Mouse (Mus musculus): Measurements from ENCODE around the gene Ccdc188. TPM values are rescaled to one million over a fixed set of nuclear protein-coding genes. Genes with fewer than 3 reads are reported as not detected.

The Ccdc188 gene
- total RNA-seq, 4 experiments from 2014 or later = not detected

DNA sequence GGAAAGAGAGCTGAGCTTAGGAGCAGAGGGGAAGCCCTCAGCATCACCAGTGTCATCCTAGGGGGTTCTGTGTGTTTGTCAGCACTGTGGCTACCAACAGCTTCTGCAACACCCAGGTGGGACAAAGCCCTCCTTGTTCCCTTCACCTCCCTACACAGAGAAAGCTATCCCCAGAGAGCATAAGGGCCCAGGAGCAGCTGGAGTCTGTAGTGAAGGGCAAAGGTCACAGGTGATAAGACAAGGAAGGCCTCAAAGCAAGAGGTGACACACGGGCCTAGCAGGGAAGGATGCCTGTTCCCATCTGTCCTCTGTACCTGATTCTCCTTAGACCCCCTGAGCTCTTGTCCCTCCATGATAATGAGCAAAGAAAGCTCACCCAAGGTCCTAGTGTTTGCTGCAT lies 16.1 kb upstream of the Ccdc188 start:
- DNase-seq (ENCODE audit: low spot score in 2 of 2) = no peak

DNA sequence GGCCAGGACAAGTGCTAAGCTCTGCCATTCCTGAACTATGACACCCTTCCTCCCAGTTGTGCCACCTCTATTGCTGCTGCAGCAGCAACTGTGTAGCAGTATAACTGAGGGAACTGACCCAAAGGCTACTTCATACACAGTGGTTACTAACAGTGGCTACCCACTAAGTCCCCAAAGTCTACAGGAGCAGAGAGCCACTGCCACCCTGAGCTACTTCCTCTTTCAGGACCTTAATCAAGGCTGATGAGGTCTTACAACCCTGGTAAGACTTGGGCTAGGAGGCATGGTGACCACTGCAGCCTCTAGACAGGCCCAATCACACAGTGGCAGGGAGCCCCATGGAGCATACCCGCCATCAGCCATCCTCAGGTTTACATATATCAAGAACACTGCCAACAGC lies 15.6 kb upstream of the Ccdc188 start:
- no peak for DNase-seq (ENCODE audit: low spot score in 2 of 2)

DNA sequence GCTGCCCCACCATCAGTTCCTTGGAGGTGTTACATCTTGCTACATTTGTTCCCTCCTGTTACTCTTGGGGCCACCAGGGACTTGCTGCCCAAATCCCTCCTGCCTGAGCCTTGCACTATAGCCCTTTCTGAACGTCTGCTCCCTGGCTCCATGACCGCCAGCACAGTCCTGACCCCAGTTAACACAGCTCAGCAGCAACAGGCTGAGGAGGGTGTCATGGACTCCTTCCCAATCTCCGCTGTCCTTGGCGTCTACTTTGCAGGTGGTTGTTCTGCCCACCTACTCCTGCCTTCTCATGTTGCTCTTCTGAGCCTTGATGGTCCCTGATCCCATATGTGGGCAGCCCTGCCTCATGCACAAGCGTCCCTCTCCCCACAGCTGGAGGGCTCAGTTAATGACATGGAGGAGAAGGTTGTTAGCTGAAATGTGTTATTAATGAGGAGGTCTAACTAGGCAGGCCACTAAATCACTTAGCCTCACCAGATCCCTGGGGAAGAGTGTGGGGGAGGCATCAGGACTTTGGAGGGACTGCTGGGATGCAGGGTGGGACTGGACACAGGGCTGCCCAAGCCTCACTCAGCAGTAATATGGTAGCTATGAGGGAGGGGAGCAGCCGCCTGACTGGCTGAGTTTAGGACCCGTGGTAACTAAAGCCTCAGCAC lies 14.1 kb upstream of the Ccdc188 start:
- DNase-seq (ENCODE audit: low spot score in 2 of 2) = no peak

DNA sequence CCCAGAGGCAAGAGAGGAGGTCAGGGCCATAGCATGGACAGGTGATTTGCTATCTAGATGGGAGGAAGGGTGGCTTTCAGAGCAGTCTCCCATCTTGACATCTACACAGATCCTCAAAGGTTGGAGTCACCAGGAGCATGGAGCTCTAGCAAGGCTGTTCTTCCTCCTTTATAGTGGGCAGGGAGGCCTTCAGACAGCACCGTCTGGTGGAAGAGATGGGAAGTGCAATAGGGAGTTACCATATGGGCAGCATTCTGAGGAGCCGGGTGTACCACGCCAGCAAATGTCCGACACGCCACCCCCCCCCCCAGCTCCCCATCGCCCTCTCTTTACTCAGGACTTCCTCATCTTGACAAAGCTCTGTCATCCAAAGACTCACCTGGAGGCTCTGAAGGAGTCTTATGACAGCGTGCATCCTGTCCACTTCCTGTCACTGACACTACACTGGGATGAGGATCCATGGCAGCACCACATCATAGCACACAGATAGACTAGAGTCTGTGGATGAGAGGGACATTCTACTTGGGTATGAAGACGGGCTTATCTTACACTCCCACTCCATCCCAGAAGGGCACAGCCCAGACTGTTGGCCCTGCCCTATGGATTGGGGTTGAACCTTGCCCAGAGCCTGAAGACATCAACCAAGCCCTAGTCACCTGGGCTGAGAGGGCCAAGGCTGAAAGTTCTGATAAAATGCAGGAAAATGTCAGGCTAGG lies 6.8 kb upstream of the Ccdc188 start:
- no peak for DNase-seq (ENCODE audit: low spot score in 2 of 2)

DNA sequence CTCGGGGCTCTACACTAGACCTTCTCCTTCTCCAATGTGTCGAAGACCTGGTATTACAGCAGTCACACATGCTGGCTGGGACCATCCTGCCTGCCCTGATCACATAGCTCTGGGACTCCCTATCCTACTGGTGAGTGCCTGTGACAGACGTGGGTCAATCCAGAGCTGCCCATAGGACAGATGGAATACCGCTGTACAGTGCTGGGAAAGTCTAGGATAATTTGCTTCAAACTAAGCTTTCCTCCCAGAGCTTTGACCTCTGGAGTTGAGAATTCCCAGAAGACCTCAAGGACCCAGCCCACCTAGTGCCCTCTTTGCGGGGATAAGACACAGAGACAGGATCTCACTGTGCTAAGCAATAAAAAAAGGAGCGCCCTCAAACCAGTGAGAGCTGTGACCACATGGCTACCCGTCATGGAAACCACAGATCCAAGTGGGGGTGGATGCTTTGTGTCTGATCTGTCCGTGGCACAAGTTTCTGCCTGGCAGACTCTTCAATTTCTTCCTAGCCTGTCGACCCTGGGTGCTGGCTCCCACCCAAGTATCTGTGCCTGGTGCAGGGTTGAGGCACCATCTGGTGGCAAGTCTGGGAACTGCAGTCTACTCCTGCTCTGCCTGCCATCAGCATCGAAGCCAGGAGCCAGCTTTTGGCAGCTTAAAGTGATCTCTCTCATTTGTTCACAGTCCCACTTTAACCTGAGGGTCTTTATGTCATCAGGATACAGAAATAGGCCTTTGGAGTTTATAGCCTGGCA lies 6.1 kb upstream of the Ccdc188 start:
- peak; percentile 78 to 82 for DNase-seq (ENCODE audit: low spot score in 2 of 2)

DNA sequence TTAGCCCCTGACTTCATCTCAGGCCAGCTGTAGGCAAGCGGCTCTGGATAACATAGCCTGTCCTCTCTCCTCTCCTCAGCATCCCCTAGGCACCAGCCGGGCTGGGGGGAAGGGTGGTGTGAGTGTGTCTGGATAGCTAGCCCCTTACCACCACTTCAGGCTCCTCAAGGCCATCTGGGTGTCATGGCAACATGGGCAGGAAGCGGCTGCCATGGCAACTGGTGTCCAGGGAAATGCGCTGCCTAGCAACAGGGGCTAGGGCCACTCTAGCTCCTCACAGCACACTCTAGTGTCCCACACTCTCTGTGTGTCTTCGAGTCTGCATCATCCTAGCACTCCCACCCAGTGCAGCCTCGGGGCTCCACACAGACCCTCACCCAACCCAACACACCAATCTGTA lies 4.0 kb upstream of the Ccdc188 start:
- DNase-seq (ENCODE audit: low spot score in 2 of 2) = no peak

DNA sequence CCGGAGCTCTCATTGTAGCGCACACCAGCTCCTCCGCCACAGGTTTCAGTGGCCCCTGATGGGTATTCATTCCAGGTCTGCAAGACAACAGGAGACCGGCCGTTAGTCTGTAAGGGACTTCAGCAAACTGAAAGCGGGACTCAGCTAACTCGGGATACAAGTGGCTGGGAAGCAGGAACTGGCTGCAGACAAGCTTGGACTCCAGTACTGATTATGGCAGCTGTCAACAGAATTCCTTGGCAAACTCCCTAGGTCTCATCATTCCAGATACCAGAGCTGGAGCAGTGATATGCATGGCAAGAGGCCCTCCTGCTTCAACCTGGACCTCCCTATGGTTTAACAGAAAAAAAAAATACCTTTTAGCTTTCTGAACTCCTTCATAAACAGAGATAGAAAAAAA lies 2.8 kb upstream of the Ccdc188 start:
- DNase-seq (ENCODE audit: low spot score in 2 of 2) = no peak

- DNase-seq (ENCODE audit: low spot score in 2 of 2) = no peak
Measured at GRCm38 (mm10) chr16:18218580-18218996, 909 bp downstream of the Ccdc188 start.

- DNase-seq (ENCODE audit: low spot score in 2 of 2) = no peak
Measured at GRCm38 (mm10) chr16:18220001-18220400, 2.3 kb downstream of the Ccdc188 start.

DNA sequence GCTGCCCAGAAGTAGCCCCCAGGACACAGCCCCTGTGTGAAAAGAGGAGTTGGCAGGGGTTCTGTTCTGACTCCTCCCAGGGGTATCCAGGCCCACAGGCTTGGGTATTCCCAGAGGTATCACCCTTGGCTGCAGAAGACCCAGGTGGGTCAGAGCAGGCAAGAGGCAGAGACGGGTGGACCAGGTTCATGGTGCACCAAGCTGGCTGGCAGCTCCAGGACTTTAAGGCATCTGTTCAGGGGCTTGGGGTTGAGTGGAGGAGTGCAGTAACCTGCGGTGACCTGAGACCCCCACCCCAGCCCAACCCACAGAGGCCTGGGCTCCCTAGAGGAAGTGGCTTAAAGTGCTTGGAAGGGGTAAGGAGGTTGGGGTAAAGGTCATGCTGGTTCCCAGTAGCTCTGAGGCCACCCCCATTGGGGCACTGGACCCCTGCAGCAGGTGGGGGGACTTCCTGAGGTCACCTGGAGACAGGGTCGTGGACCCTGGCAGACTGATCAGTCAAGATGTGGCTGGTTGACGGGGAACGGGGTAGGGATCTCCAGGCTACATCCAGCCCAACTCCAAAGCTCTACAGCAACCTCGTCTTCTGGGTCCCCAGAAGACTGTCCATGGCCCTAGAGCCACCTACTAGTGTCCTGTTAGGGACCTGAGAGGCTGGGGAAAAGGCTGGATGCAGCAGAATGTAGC lies 3.3 kb downstream of the Ccdc188 start:
- DNase-seq (ENCODE audit: low spot score in 2 of 2) = no peak

- no peak for DNase-seq (ENCODE audit: low spot score in 2 of 2)
Measured at GRCm38 (mm10) chr16:18221543-18221898, 3.8 kb downstream of the Ccdc188 start.

GRCm38 (mm10) chr16:18222188-18222587 lies 4.5 kb downstream of the Ccdc188 start:
- peak in 1 of 2 experiments; percentile 36 for DNase-seq (ENCODE audit: low spot score in 2 of 2)

DNA sequence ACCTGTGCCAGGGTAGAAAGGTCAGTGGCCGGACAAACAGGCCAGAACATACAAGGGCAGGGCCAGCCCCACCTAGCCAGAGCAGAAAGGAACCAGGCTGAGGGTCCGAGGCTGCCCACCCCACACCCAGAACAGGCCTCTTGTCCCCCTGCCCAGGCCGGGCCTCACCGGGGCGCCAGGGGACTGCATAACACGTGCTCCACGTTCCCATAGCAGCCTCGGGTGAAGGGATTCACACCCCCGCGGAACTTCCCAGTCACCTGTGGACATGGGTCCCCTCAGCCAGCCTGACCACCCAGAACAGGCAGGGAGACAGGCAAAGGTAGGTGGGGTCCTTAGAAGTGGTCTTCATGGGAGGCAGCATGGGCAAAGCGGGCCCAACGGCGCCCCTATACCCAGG lies 9.5 kb downstream of the Ccdc188 start:
- no peak for DNase-seq (ENCODE audit: low spot score in 2 of 2)

DNA sequence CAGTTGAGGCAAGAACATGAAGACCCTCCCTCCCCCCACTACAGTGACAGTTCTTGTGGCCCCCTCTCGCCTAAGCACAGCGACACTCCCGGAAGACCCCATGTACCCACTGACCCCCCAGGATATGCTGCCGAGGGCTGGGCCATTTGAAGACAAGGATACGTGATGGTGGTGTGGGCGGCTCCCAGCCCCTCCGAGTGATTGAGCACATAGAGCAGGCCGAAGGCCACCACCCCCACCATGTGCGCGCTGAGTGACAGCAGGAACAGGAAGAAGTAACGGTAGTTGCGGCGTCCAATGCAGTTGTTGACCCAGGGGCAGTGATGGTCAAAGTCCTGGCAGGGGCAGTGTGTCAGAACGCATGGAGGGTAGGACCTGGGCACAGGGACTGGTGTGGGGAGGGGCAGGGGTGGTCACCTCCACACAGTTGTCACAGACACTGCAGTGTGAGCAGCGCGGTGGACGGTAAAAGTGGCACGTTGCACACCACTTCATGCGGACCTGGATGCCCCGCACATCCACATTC lies 10.3 kb downstream of the Ccdc188 start:
- DNase-seq (ENCODE audit: low spot score in 2 of 2) = no peak

- DNase-seq (ENCODE audit: low spot score in 2 of 2) = no peak
Measured at GRCm38 (mm10) chr16:18228856-18229255, 11.2 kb downstream of the Ccdc188 start.

DNA sequence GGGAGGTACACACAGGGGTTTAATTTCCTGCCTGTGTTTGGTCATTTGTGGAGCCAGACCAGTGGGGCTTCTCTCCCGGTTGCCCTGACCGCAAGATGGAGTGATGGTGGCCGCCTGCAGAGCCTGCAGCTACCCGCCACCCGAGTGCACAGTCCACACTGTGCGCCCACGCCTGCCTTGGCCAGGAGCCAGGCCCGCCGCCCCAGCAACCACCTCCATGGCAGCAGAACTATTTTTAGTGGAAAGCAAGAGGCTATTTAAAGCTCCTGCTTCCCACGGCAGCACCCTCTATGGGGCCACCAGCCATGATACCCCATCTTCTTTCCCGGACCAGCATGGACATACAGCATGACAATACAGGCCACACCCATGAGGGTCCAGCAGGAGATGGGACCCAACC lies 11.9 kb downstream of the Ccdc188 start:
- DNase-seq (ENCODE audit: low spot score in 2 of 2) = peak; percentile 31 to 58

GRCm38 (mm10) chr16:18230617-18231016 lies 12.9 kb downstream of the Ccdc188 start:
- DNase-seq (ENCODE audit: low spot score in 2 of 2) = no peak

DNA sequence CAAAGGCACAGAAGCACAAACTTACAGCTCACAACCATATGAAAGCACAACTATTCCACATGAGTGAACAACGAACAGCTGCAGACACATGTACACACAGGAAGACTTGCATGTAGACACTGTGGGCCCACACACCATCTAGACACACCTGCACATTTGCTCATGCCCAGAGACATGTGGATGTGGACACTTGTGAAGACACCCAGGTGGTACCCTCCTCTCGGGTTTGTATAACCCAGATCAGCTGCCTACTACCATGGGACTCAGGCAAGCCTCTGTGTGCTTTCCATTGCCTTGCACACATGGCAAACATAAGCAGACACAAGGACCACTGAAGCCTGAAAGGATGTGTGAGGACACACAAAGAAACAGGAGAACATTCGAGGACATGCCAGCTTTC lies 13.4 kb downstream of the Ccdc188 start:
- DNase-seq (ENCODE audit: low spot score in 2 of 2) = no peak

- DNase-seq (ENCODE audit: low spot score in 2 of 2) = no peak
Measured at GRCm38 (mm10) chr16:18231451-18231850, 13.8 kb downstream of the Ccdc188 start.

- DNase-seq (ENCODE audit: low spot score in 2 of 2) = no peak
Measured at GRCm38 (mm10) chr16:18233451-18233850, 15.8 kb downstream of the Ccdc188 start.

DNA sequence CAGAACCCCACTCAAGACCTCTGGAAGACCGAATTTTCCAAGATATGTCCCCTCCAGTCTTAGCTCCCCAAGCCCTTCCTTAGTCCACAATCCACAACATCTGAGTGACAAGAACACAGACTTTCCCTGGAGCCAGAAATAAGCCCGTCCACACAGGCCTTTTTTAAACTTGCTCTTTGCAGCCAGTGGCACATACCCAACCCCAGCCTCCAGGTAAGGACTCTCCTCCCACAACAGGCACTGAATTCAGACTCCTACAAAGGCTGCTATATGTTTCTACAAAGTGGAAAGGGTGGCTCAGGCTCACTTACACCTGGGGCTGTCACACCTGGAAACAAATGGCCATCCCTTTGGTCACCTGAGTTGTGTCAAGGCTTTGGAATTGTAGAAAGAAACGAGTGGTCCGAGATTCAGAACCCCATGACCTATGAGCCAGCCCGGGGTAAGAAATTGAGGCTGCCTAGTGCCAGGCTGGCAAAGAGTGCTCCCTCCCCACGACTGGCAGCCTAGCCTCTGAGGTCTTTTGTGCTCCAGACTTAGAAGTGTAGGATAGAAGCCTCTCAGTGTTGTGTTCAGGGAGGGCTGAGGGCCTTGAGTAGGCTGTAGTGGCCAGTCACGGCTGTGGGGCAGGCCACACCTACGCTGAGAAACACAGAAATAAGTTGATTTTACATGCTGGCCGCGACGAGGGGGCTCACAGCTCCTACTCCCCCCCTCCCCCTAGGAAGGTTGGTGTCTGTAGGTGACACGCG lies 16.4 kb downstream of the Ccdc188 start:
- DNase-seq (ENCODE audit: low spot score in 2 of 2) = no peak

Data from gastrocnemius, adult 8-10 months (tissue).